Mouse (Mus musculus): ENCODE measurements around the gene Mrpl45.

The Mrpl45 gene

DNA sequence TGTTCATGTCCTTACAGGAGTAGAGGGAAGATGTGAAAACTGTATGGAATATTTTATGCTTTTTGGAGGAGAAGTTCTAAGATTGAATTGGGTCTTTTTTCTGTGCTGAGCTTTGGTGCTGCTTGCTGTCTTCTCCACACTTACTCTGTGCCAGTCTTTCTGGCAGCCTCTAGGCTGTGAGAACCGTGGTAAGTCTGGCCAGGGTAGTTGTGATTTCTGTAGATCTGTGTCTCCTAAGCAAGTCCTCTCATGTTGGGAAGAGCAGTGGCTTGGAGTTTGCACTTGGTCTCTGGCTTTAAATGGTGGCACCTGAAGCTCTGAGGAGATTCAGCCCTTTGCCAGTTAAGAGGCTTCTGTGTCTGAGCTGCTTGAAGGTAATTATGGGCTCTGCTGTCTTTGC is 50.0 kb downstream of the Mrpl45 start:
- no peak for DNase-seq (ENCODE audit: low spot score)

DNA sequence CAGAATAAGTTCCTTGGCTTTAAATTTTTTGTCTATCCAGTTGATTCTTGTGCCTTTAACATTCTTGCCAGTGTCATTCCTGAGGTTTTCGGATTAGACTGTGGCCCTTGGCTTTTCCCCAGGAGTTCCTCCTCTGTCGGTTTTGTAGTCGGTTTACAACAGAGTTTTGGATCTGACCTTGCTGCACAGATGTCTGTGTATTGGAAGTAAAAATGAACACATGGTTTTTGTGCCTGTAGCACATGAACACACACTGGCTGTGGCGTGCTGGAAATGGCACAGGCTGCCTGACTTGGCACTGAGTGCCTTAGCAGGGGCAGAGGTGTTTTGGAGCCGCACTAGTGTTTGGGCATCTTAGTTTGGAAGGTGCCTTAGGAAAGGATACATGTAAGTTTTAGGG is 53.0 kb downstream of the Mrpl45 start:
- DNase-seq (ENCODE audit: low spot score): no peak

DNA sequence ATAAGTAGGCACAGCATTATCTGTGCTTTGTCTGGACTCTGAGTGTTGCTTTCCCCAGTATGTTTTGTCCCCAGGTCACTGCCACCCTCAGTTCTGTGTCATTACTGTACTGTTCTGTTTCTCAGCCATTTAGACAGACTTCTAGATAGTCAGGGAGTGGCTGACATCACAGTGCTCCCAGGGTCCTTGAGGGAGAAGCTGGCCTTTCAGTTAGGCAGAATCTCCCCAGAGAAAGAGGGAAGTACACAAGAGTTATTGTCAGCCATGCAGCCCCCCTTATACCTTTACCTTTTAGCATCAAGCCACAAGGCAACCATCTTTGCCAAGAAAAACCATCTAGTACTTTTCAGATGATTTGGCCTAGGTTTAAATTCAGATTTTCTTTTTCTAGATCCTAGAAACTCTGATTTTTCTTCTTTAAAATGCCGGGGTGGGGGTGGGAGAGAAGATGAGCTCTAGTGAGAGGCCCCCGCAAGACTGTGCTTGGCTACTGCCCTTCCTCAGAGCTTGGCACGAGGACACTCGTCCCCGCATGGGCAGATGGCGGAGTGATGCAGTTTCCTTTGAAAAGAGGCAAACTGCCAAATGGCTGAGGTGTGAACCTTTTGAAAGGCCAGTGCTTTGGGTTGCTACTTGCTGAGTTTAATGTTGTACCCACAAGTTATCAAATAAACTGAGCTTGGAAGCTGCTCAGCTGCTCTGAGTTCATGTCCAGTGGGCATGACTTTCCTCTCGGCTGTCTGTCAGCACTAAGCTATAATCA is 55.0 kb downstream of the Mrpl45 start:
- DNase-seq (ENCODE audit: low spot score): no peak

DNA sequence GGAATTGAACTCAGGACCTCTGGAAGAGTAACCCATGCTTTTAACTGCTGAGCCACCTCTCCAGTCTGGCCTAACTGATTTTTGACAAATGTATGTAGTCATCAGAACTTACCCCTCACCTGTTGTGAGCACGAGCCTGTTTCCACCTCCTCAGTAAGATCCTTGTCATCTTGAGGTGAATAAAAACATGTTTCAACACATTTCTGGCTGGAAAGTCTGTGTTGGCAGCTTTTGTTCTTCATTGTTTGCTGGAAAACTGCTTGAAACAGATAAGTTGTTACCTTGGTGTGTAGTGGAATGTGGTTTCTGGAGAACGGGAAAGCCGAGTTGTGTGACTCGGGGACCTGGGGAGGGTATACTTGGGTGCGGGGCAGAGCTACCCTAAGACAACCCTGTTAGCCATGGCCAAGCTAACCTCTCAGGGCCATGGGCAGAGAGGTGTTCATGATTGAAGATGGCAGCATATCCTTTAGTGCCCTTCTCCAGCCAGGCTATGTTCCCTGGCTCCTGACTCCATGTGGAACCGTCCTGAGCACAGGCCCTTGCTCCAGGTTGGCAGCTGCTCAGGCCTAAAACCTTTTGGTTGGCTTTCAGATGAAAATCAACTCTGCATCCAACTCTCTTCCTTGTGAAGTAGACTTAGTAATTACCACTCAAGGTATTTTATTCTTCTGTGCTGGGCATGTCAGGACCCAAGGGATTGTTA is 56.8 kb downstream of the Mrpl45 start:
- no peak for DNase-seq (ENCODE audit: low spot score)

DNA sequence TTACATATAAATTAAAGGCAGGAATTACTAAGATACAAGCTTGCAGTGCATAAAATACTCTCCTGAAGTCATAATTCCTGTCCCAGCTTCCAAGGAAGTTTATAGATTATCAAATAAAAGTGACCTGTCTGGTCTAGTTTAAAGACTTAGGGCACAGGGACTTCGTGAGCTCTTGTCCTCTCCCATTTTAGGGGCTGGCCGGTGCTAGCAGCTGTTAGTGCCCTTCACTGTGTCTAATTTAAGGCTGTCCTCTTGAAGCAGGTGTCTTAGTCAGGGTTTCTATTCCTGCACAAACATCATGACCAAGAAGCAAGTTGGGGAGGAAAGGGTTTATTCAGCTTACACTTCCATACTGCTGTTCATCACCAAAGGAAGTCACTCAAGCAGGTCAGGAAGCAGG is 57.9 kb downstream of the Mrpl45 start:
- DNase-seq (ENCODE audit: low spot score): no peak

Measured in layer of hippocampus, adult 9-10 months (tissue).